Mouse (Mus musculus) gastrocnemius, postnatal 36 days (tissue): ENCODE measurements at regions not wholly inside any gene's neighbourhood (a gene's known extent, or its start where the extent isn't known, plus 50 kb on each side); places are given as distances from the start of the nearest gene placed in this dataset.
"Not testable (repeated sequence)": the region's sequence is repeated elsewhere in the genome, so short reads cannot be mapped to it uniquely, and the experiment has no call there.

Experiments used
- DNase-seq, 2 experiments: peaks; one replicate each; pipeline ENCODE4 v3.0.0; 2022
- intact Hi-C: fragments of 180-260 bp; cut with DNase I; formaldehyde crosslinking; loops from one replicate; pipeline ENCODE4 v1.15.1; 2025

- intact Hi-C loops, result no loop called here
- DNase-seq, result no peak
Observed at GRCm38 (mm10) chr2:149203896-149204295, 186.9 kb upstream of the Gm10750 start.

- no peak for DNase-seq
- intact Hi-C loops, result loop anchor here (5.0 kb wide), 1 partner anchor 103 kb away; no protein-coding TSS in a partner anchor
Observed at GRCm38 (mm10) chr2:149195736-149196135, 178.7 kb upstream of the Gm10750 start.

- DNase-seq, intact Hi-C loops: not testable (repeated sequence)
Observed at GRCm38 (mm10) chr2:149158434-149158833, 141.4 kb upstream of the Gm10750 start.

GRCm38 (mm10) chr2:149109551-149109950 lies 92.5 kb upstream of the Gm10750 start:
- DNase-seq, intact Hi-C loops: not testable (repeated sequence)

GRCm38 (mm10) chr2:149092146-149092545 lies 75.1 kb upstream of the Gm10750 start:
- DNase-seq, result no peak
- intact Hi-C loops, result loop anchor here (5.0 kb wide), 1 partner anchor 105 kb away; no protein-coding TSS in a partner anchor
